Mouse (Mus musculus) T-helper 2 cell (primary cell): ENCODE measurements around the gene Znrd1.

Experiments
- in situ Hi-C: fragments of 300-600 bp; cut with MboI, MseI; formaldehyde crosslinking; loops from one replicate; pipeline ENCODE4 v1.15.1; 2025; ENCODE audit warnings: high pct_unique_total_duplicates

Gene Znrd1

GRCm38 (mm10) chr17:36971172-36971850, 13.0 kb upstream of the Znrd1 start:
- in situ Hi-C loops: loop anchor here (25.0 kb wide), 1 partner anchor 1984 kb away; the partner anchor contains the start of gene Lsm2

- in situ Hi-C loops: loop anchor here (25.0 kb wide), 1 partner anchor 1983 kb away; the partner anchor contains the start of gene Lsm2
Observed at GRCm38 (mm10) chr17:36970316-36970890, 12.0 kb upstream of the Znrd1 start.

GRCm38 (mm10) chr17:36966875-36967274, 8.5 kb upstream of the Znrd1 start:
- in situ Hi-C loops: loop anchor here (25.0 kb wide), 1 partner anchor 1980 kb away; the partner anchor contains the start of gene Lsm2

- in situ Hi-C loops: loop anchor here (25.0 kb wide), 1 partner anchor 1974 kb away; the partner anchor contains the start of gene Lsm2
Observed at GRCm38 (mm10) chr17:36961125-36961524, 2.8 kb upstream of the Znrd1 start.

- in situ Hi-C loops: loop anchor here (25.0 kb wide), 1 partner anchor 1972 kb away; the partner anchor contains the start of gene Lsm2
Observed at GRCm38 (mm10) chr17:36958884-36959283, 525 bp upstream of the Znrd1 start.

- in situ Hi-C loops: loop anchor here (25.0 kb wide), 1 partner anchor 1966 kb away; the partner anchor contains the start of gene Lsm2
Observed at GRCm38 (mm10) chr17:36953062-36953461, 5.3 kb downstream of the Znrd1 start.

- in situ Hi-C loops: loop anchor here (25.0 kb wide), 1 partner anchor 1965 kb away; the partner anchor contains the start of gene Lsm2
Observed at GRCm38 (mm10) chr17:36952631-36953030, 5.7 kb downstream of the Znrd1 start.

- in situ Hi-C loops: loop anchor here (25.0 kb wide), 1 partner anchor 1964 kb away; the partner anchor contains the start of gene Lsm2
Observed at GRCm38 (mm10) chr17:36950981-36951947, 7.1 kb downstream of the Znrd1 start, which contains the start of gene Ppp1r11. Gene Ppp1r11 (minus strand): TSS chr17:36951741.

- in situ Hi-C loops: no loop called here
Observed at GRCm38 (mm10) chr17:36949265-36949664, 9.1 kb downstream of the Znrd1 start.

- in situ Hi-C loops: no loop called here
Observed at GRCm38 (mm10) chr17:36948286-36948685, 10.1 kb downstream of the Znrd1 start.

- in situ Hi-C loops: no loop called here
Observed at GRCm38 (mm10) chr17:36947051-36947819, 11.1 kb downstream of the Znrd1 start.

- in situ Hi-C loops: no loop called here
Observed at GRCm38 (mm10) chr17:36944121-36944775, 14.1 kb downstream of the Znrd1 start.

GRCm38 (mm10) chr17:36943691-36944090, 14.7 kb downstream of the Znrd1 start:
- in situ Hi-C loops: no loop called here

- in situ Hi-C loops: no loop called here
Observed at GRCm38 (mm10) chr17:36942791-36943471, 15.4 kb downstream of the Znrd1 start, which contains the start of gene Rnf39. Gene Rnf39 (plus strand): TSS chr17:36942918.

GRCm38 (mm10) chr17:36942391-36942790, 16.0 kb downstream of the Znrd1 start:
- in situ Hi-C loops: no loop called here

GRCm38 (mm10) chr17:36938056-36938455, 20.3 kb downstream of the Znrd1 start:
- in situ Hi-C loops: no loop called here

- in situ Hi-C loops: no loop called here
Observed at GRCm38 (mm10) chr17:36931806-36932205, 26.6 kb downstream of the Znrd1 start.

GRCm38 (mm10) chr17:36931130-36931529, 27.2 kb downstream of the Znrd1 start:
- in situ Hi-C loops: no loop called here

GRCm38 (mm10) chr17:36930233-36930632, 28.1 kb downstream of the Znrd1 start:
- in situ Hi-C loops: no loop called here
